Mouse (Mus musculus) G1E (cell line): ENCODE results near the gene 2410137M14Rik.

ENCODE experiments used
- CTCF ChIP-seq: IDR thresholded peaks from 2 replicates; pipeline ENCODE4 v1.5.1; 2012; ENCODE audit warnings: low read depth, low read length, inconsistent platforms, mixed read lengths
- POLR2AphosphoS5 ChIP-seq: IDR thresholded peaks from 2 replicates; pipeline ENCODE4 v1.6.1; 2012; ENCODE audit warnings: low read depth, low read length, inconsistent platforms; ENCODE audit not compliant: insufficient replicate concordance

DNA sequence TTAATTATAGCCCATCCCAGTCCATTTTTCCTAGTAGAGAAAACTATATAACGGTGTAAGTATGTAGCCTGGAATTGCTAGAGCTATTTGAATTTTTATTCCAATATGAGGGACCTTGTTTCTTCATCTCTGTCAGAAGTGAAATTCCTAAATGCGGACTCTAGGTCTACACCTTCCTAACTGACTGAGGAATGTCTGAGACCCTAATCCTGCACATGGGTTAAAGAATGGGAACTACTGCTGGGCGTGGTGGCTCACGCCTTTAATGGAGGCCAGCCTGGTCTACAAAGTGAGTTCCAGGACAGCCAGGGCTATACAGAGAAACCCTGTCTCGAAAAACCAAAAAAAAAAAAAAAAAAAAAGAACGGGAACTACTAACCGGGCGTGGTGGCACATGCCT lies 48.1 kb upstream of the 2410137M14Rik start:
- TF ChIP-seq CTCF, result no peak
- no peak for TF ChIP-seq POLR2AphosphoS5
